Mouse (Mus musculus) stomach, embryonic 16.5 days (tissue): ENCODE measurements around the gene Tepp. TPM values are rescaled to one million over a fixed set of nuclear protein-coding genes. Genes with fewer than 3 reads are reported as not detected.

ENCODE experiments used
- ATAC-seq: fragments of 200-750 bp; cut with Nextera tagmentation; 2 replicates; pipeline ENCODE4 v1.8.0; 2017; ENCODE audit warnings: moderate number of reproducible peaks, moderate TSS enrichment; ENCODE audit not compliant: insufficient read depth, low FRiP score
- H3K27ac ChIP-seq: fragments of 300-500 bp; sonication (generic); 2 replicates; pipeline ENCODE4 v1.5.1; 2014; ENCODE audit warnings: low read length
- H3K27me3 ChIP-seq: fragments of 300-500 bp; sonication (generic); 2 replicates; pipeline ENCODE4 v1.6.1; 2014; ENCODE audit warnings: low read length, control low read depth, mixed read lengths; ENCODE audit not compliant: control insufficient read depth, insufficient read depth
- H3K36me3 ChIP-seq: fragments of 300-500 bp; sonication (generic); 2 replicates; pipeline ENCODE4 v1.6.1; 2014; ENCODE audit warnings: low read length; ENCODE audit not compliant: control insufficient read depth, insufficient read depth
- H3K4me1 ChIP-seq: fragments of 300-500 bp; sonication (generic); 2 replicates; pipeline ENCODE4 v1.6.1; 2014; ENCODE audit warnings: low read length, control low read depth, mixed read lengths; ENCODE audit not compliant: control insufficient read depth, insufficient read depth
- H3K4me2 ChIP-seq: fragments of 300-500 bp; sonication (generic); 2 replicates; pipeline ENCODE4 v1.6.1; 2014; ENCODE audit warnings: low read depth, low read length, mixed read lengths
- H3K4me3 ChIP-seq: fragments of 300-500 bp; sonication (generic); replicated peaks from 2 replicates; pipeline ENCODE4 v1.5.1; 2014; ENCODE audit warnings: mild to moderate bottlenecking, low read length
- H3K9ac ChIP-seq: fragments of 300-500 bp; sonication (generic); 2 replicates; pipeline ENCODE4 v1.6.1; 2014; ENCODE audit warnings: low read length
- H3K9me3 ChIP-seq: fragments of 300-500 bp; sonication (generic); replicated peaks from 2 replicates; pipeline ENCODE4 v1.6.1; 2016; ENCODE audit warnings: low read length, control low read depth; ENCODE audit not compliant: control insufficient read depth
- WGBS: fragments of 180-500 bp; shearing (Covaris S2); extraction: QIAGEN DNeasy Blood & Tissue Kit; methylation state at CpG from one replicate; pipeline ENCODE4 v1.1.7; 2014; 5-methylcytosine and 5-hydroxymethylcytosine counted together
- polyA plus RNA-seq: library from polyadenylated mRNA; unstranded; fragments of >200 nt; fragmentation: Nextera tagmentation; extraction: Ambion mirVana; gene quantifications from 2 replicates; pipeline ENCODE4 v1.2.1, GENCODE M21; 2015

Gene Tepp
- polyA plus RNA-seq, 1 experiment from 2014 or later: not detected

GRCm38 (mm10) chr8:95373389-95374002, 63.1 kb downstream of the Tepp start:
- ATAC-seq: no peak
- WGBS: 57% methylated on average over 12 of the region's 12 CpGs
- H3K4me2 ChIP-seq: no peak overlapping the region
- H3K4me1 ChIP-seq: peaks cover 43% of the 10 kb centered on the region
- no peaks in the 10 kb centered on the region for H3K27me3 ChIP-seq
- no peak overlapping the region for H3K27ac ChIP-seq
- H3K9me3 ChIP-seq: no peaks in the 10 kb centered on the region
- H3K9ac ChIP-seq: 0 out of 2 replicates have a peak overlapping the region, but pooled peaks have one; percentile 32
- no peak overlapping the region for H3K4me3 ChIP-seq
- H3K36me3 ChIP-seq: no peaks in the 10 kb centered on the region; the same call in 1 of the 2 replicates

GRCm38 (mm10) chr8:95374429-95374828, 64.1 kb downstream of the Tepp start:
- H3K36me3 ChIP-seq: no peaks in the 10 kb centered on the region; the same call in 1 of the 2 replicates
- peaks cover 38% of the 10 kb centered on the region for H3K4me1 ChIP-seq
- ATAC-seq: no peak
- no peaks in the 10 kb centered on the region for H3K27me3 ChIP-seq
- H3K4me2 ChIP-seq: no peak overlapping the region
- 66% methylated on average over 3 of the region's 3 CpGs for WGBS
- H3K9me3 ChIP-seq: no peaks in the 10 kb centered on the region
- H3K9ac ChIP-seq: no peak overlapping the region
- H3K27ac ChIP-seq: no peak overlapping the region
- H3K4me3 ChIP-seq: no peak overlapping the region

- no peaks in the 10 kb centered on the region for H3K27me3 ChIP-seq
- no peaks in the 10 kb centered on the region for H3K36me3 ChIP-seq
- ATAC-seq: no peak
- H3K9me3 ChIP-seq: no peaks in the 10 kb centered on the region
- H3K4me1 ChIP-seq: peaks cover 30% of the 10 kb centered on the region
- 77% methylated on average over 7 of the region's 7 CpGs for WGBS
- no peak overlapping the region for H3K4me3 ChIP-seq
- peak overlapping the region; percentile 93; the same call in 1 of the 2 replicates for H3K27ac ChIP-seq
- no peak overlapping the region for H3K9ac ChIP-seq
- H3K4me2 ChIP-seq: no peak overlapping the region
These were observed 65.1 kb downstream of the Tepp start for GRCm38 (mm10) chr8:95375374-95375930.

Other genes with a start within 250 kb of the Tepp start
- gene Katnb1, start 229.4 kb upstream of the Tepp start, polyA plus RNA-seq: 21.2 TPM in 2 replicates
- 13.3 and 13.6 TPM in 2 replicates for gene Kifc3, start 107.8 kb upstream of the Tepp start, polyA plus RNA-seq
- gene Cngb1, start 4.0 kb upstream of the Tepp start, polyA plus RNA-seq: 0.28 and 0.81 TPM in 2 replicates
- 6.5 and 7.0 TPM in 2 replicates for gene Zfp319, start 21.4 kb downstream of the Tepp start, polyA plus RNA-seq
- 38.7 and 42.0 TPM in 2 replicates for gene Usb1, start 21.7 kb downstream of the Tepp start, polyA plus RNA-seq
- gene Mmp15, start 41.7 kb downstream of the Tepp start, polyA plus RNA-seq: 13.4 and 15.3 TPM in 2 replicates
- gene Cfap20, start 124.3 kb downstream of the Tepp start, polyA plus RNA-seq: 123 and 134 TPM in 2 replicates
- 6.8 and 7.6 TPM in 2 replicates for gene Csnk2a2, start 179.5 kb downstream of the Tepp start, polyA plus RNA-seq
- gene Ccdc113, start 223.5 kb downstream of the Tepp start, polyA plus RNA-seq: 0.31 and 0.59 TPM in 2 replicates